Mouse (Mus musculus) gastrocnemius, postnatal 25 days (tissue): ENCODE data around the gene S100a13. TPM values are rescaled to one million over a fixed set of nuclear protein-coding genes. Genes with fewer than 3 reads are reported as not detected.

Experiments
- DNase-seq: peaks from one replicate; pipeline ENCODE4 v3.0.0; 2022
- total RNA-seq, 2 experiments: library from RNA; stranded (reverse); gene quantifications; 1 replicate in 1 of 2; 2 replicates in 1 of 2; pipeline ENCODE4 v1.2.3; 2021

The S100a13 gene
- total RNA-seq, 2 experiments from 2014 or later: 9.5 to 16.8 TPM

- no peak for DNase-seq
Measured at GRCm38 (mm10) chr3:90506362-90506761, 7.9 kb upstream of the S100a13 start.

- no peak for DNase-seq
Measured at GRCm38 (mm10) chr3:90508287-90508949, 5.8 kb upstream of the S100a13 start.

GRCm38 (mm10) chr3:90508950-90509746 is 5.1 kb upstream of the S100a13 start, which contains the start of gene Chtop:
Gene Chtop, minus strand, starts transcription at chr3:90509498.
- DNase-seq: peak; percentile 98

- DNase-seq: no peak
Measured at GRCm38 (mm10) chr3:90509747-90510123, 4.5 kb upstream of the S100a13 start.

GRCm38 (mm10) chr3:90512276-90512675 is 2.0 kb upstream of the S100a13 start:
- no peak for DNase-seq

- DNase-seq: no peak
Measured at GRCm38 (mm10) chr3:90512948-90513642, 1.1 kb upstream of the S100a13 start.

GRCm38 (mm10) chr3:90514691-90515090 is 456 bp downstream of the S100a13 start:
- peak; percentile 65 for DNase-seq

- peak; percentile 34 for DNase-seq
Measured at GRCm38 (mm10) chr3:90515242-90515641, 1.0 kb downstream of the S100a13 start.

GRCm38 (mm10) chr3:90515789-90516188 is 1.6 kb downstream of the S100a13 start:
- DNase-seq: no peak

- DNase-seq: no peak
Measured at GRCm38 (mm10) chr3:90517711-90518110, 3.5 kb downstream of the S100a13 start.

GRCm38 (mm10) chr3:90525421-90525820 is 11.2 kb downstream of the S100a13 start:
- peak; percentile 48 for DNase-seq

- DNase-seq: no peak
Measured at GRCm38 (mm10) chr3:90526076-90526475, 11.8 kb downstream of the S100a13 start.

GRCm38 (mm10) chr3:90526580-90526979 is 12.3 kb downstream of the S100a13 start, which contains the start of gene S100a14:
Gene S100a14, plus strand, starts transcription at chr3:90526856.
- DNase-seq: no peak

GRCm38 (mm10) chr3:90527291-90527873 is 13.1 kb downstream of the S100a13 start:
- DNase-seq: no peak

- no peak for DNase-seq
Measured at GRCm38 (mm10) chr3:90531713-90532112, 17.5 kb downstream of the S100a13 start.

GRCm38 (mm10) chr3:90535446-90535845 is 21.2 kb downstream of the S100a13 start:
- DNase-seq: no peak

- peak; percentile 90 for DNase-seq
Measured at GRCm38 (mm10) chr3:90537141-90537904, 23.1 kb downstream of the S100a13 start, which contains the start of gene S100a16. Gene S100a16, plus strand, starts transcription at chr3:90537254.

GRCm38 (mm10) chr3:90537905-90538296 is 23.7 kb downstream of the S100a13 start:
- DNase-seq: no peak

GRCm38 (mm10) chr3:90540904-90541303 is 26.7 kb downstream of the S100a13 start:
- DNase-seq: peak; percentile 24

- DNase-seq: no peak
Measured at GRCm38 (mm10) chr3:90549676-90550420, 35.6 kb downstream of the S100a13 start.

GRCm38 (mm10) chr3:90550421-90550790 is 36.2 kb downstream of the S100a13 start:
- DNase-seq: no peak
